Mouse (Mus musculus) gastrocnemius, postnatal 14 days (tissue): Measurements from ENCODE around the gene Brd4. TPM values are rescaled to one million over a fixed set of nuclear protein-coding genes. Genes with fewer than 3 reads are reported as not detected.
"Not testable (repeated sequence)": the region's sequence is repeated elsewhere in the genome, so short reads cannot be mapped to it uniquely, and the experiment has no call there.

Experiments
- DNase-seq: peaks from one replicate; pipeline ENCODE4 v3.0.0; 2021; ENCODE audit warnings: mixed read lengths
- intact Hi-C: fragments of 180-260 bp; cut with DNase I; formaldehyde crosslinking; loops from one replicate; pipeline ENCODE4 v1.15.1; 2025; ENCODE audit warnings: low total_unique reads
- total RNA-seq, 2 experiments: library from RNA; stranded (reverse); gene quantifications; 2 replicates each; pipeline ENCODE4 v1.2.3; 2021

Brd4 gene
- total RNA-seq, 2 experiments from 2014 or later, result 47.0 to 47.7 TPM

- no peak for DNase-seq
- intact Hi-C loops, result no loop called here
These were observed 38.4 kb downstream of the Brd4 start for GRCm38 (mm10) chr17:32246117-32246516.

GRCm38 (mm10) chr17:32240881-32241531, 43.5 kb downstream of the Brd4 start:
- no peak for DNase-seq
- intact Hi-C loops, result no loop called here

- DNase-seq, result no peak
- intact Hi-C loops, result loop anchor here (10.0 kb wide), 1 partner anchor 66 kb away; no protein-coding TSS in a partner anchor
These were observed 45.9 kb downstream of the Brd4 start for GRCm38 (mm10) chr17:32238589-32238988.

GRCm38 (mm10) chr17:32235534-32236191, 48.9 kb downstream of the Brd4 start:
- DNase-seq, result peak; percentile 82
- intact Hi-C loops, result loop anchor here (10.0 kb wide), 1 partner anchor 69 kb away; no protein-coding TSS in a partner anchor

GRCm38 (mm10) chr17:32233174-32233573, 51.3 kb downstream of the Brd4 start:
- intact Hi-C loops, result loop anchor here (10.0 kb wide), 1 partner anchor 72 kb away; no protein-coding TSS in a partner anchor
- no peak for DNase-seq

- intact Hi-C loops, result no loop called here
- no peak for DNase-seq
These were observed 55.3 kb downstream of the Brd4 start for GRCm38 (mm10) chr17:32229256-32229655.

GRCm38 (mm10) chr17:32220873-32221272, 63.6 kb downstream of the Brd4 start:
- intact Hi-C loops, result no loop called here
- no peak for DNase-seq

GRCm38 (mm10) chr17:32215587-32215986, 68.9 kb downstream of the Brd4 start:
- intact Hi-C loops, DNase-seq: not testable (repeated sequence)

- intact Hi-C loops, DNase-seq: not testable (repeated sequence)
These were observed 73.0 kb downstream of the Brd4 start for GRCm38 (mm10) chr17:32211554-32211953.

GRCm38 (mm10) chr17:32209752-32210151, 74.8 kb downstream of the Brd4 start:
- DNase-seq, result peak; percentile 84

GRCm38 (mm10) chr17:32209144-32209543, 75.4 kb downstream of the Brd4 start:
- intact Hi-C loops, result loop anchor here (5.0 to 10.0 kb wide), 2 partner anchors 64 to 132 kb away; no protein-coding TSS in a partner anchor

More at GRCm38 (mm10) chr17:32209752-32210151, 74.8 kb downstream of the Brd4 start:
- intact Hi-C loops, result loop anchor here (5.0 to 10.0 kb wide), 2 partner anchors 65 to 132 kb away; no protein-coding TSS in a partner anchor

GRCm38 (mm10) chr17:32207586-32208245, 76.8 kb downstream of the Brd4 start:
- peak; percentile 62 for DNase-seq
- intact Hi-C loops, result loop anchor here (5.0 to 10.0 kb wide), 2 partner anchors 63 to 130 kb away; no protein-coding TSS in a partner anchor

More at GRCm38 (mm10) chr17:32209144-32209543, 75.4 kb downstream of the Brd4 start:
- DNase-seq, result peak; percentile 72

- no peak for DNase-seq
- intact Hi-C loops, result loop anchor here (5.0 to 10.0 kb wide), 2 partner anchors 61 to 128 kb away; no protein-coding TSS in a partner anchor
These were observed 79.2 kb downstream of the Brd4 start for GRCm38 (mm10) chr17:32205345-32205744.

GRCm38 (mm10) chr17:32202972-32203371, 81.5 kb downstream of the Brd4 start:
- no peak for DNase-seq
- intact Hi-C loops, result loop anchor here (10.0 kb wide), 1 partner anchor 58 kb away; no protein-coding TSS in a partner anchor

- intact Hi-C loops, result loop anchor here (10.0 kb wide), 1 partner anchor 56 kb away; no protein-coding TSS in a partner anchor
- no peak for DNase-seq
These were observed 83.4 kb downstream of the Brd4 start for GRCm38 (mm10) chr17:32201086-32201485.

GRCm38 (mm10) chr17:32199796-32200195, 84.7 kb downstream of the Brd4 start:
- no peak for DNase-seq
- intact Hi-C loops, result loop anchor here (5.0 to 10.0 kb wide), 2 partner anchors 37 to 55 kb away; no protein-coding TSS in a partner anchor

GRCm38 (mm10) chr17:32197156-32197555, 87.4 kb downstream of the Brd4 start:
- no peak for DNase-seq
- intact Hi-C loops, result loop anchor here (5.0 kb wide), 1 partner anchor 35 kb away; no protein-coding TSS in a partner anchor

GRCm38 (mm10) chr17:32195725-32196124, 88.8 kb downstream of the Brd4 start:
- intact Hi-C loops, result loop anchor here (5.0 kb wide), 1 partner anchor 33 kb away; no protein-coding TSS in a partner anchor
- no peak for DNase-seq

GRCm38 (mm10) chr17:32193010-32193409, 91.5 kb downstream of the Brd4 start:
- intact Hi-C loops, result no loop called here
- no peak for DNase-seq
